Mouse (Mus musculus): Measurements from ENCODE around the gene Msi2.

GRCm38 (mm10) chr11:88625063-88625462, 93.2 kb downstream of the Msi2 start:
- TF ChIP-seq CTCF (IDR thresholded peaks at IDR 0.05; ENCODE audit: control insufficient read depth, insufficient read depth, low read length): no peak
- no peak for TF ChIP-seq POLR2A (IDR thresholded peaks at IDR 0.05; ENCODE audit: borderline replicate concordance, control insufficient read depth, low read depth, low read length)
